In the genomic region with DNA sequence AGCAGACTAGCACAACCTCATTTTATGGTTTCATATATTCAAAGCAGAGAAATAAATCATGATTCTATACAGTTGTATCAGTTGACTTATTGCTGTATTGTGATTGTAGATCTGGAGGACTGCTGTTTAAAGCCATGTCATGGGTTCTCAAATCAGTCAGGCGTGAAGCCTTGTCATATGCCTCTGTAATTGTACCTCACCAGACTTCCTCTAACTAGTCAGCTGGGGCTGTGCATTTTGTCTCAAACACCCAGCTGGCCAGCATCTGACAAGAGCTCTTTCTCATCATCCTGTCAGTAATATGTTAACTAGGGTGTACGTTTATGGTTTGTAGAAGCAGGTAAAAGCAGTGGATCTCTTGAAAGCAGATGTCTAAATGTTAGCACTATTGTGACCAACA, we compare ENCODE assay signal across 18 mouse cellular contexts.
A peak's percentile ranks its signal among the peaks of the same experiment; 100 is the strongest.
DNase-seq lines count a peak whose midpoint lies in the region; ATAC-seq and TF ChIP-seq lines count a peak whose summit lies in the region.
"Had no signal": no experiment of that assay in that cellular context is flagged by ENCODE, and none has a peak within 500 bp of the region (broad histone marks: within the 10 kb centered on the region; RNA-seq: fewer than 3 reads in every experiment).

No protein-coding gene starts in this region.

- peak; percentile 69 for ATAC-seq in hindbrain, embryonic 12.5 days (ENCODE audit: low FRiP score)
- no peak for ATAC-seq in midbrain, postnatal 0 days (ENCODE audit: low FRiP score)

- H3K27me3 ChIP-seq in hindbrain, embryonic 12.5 days, result no peaks in the 10 kb centered on the region
- H3K27me3 ChIP-seq in hindbrain, embryonic 10.5 days (ENCODE audit: insufficient read depth, poor library complexity, severe bottlenecking), result no peaks in the 10 kb centered on the region
- H3K27me3 ChIP-seq in midbrain, postnatal 0 days (ENCODE audit: insufficient read depth, low read length), result no peaks in the 10 kb centered on the region
- no peaks in the 10 kb centered on the region for H3K27me3 ChIP-seq in midbrain, embryonic 10.5 days (ENCODE audit: low read depth, poor library complexity, severe bottlenecking)
- H3K27me3 ChIP-seq in spleen, adult 2 months (ENCODE audit: control insufficient read depth, insufficient read depth, low read length), result no peaks in the 10 kb centered on the region
- H3K27me3 ChIP-seq: embryonic facial prominence, embryonic 12.5 days; heart, embryonic 13.5 days; liver, embryonic 15.5 days; neural tube, embryonic 13.5 days had no signal

- no peaks in the 10 kb centered on the region for H3K9me3 ChIP-seq in hindbrain, embryonic 12.5 days (replicated peaks)
- no peaks in the 10 kb centered on the region for H3K9me3 ChIP-seq in hindbrain, embryonic 10.5 days
- no peaks in the 10 kb centered on the region for H3K9me3 ChIP-seq in midbrain, postnatal 0 days (ENCODE audit: low read length)
- no peaks in the 10 kb centered on the region for H3K9me3 ChIP-seq in midbrain, embryonic 10.5 days (replicated peaks)
- H3K9me3 ChIP-seq: embryonic facial prominence, embryonic 12.5 days; heart, embryonic 13.5 days; liver, embryonic 15.5 days; neural tube, embryonic 13.5 days had no signal

- TF ChIP-seq POLR2A in brain, embryonic 14.5 days (IDR thresholded peaks at IDR 0.05; ENCODE audit: borderline replicate concordance, extremely low read depth, insufficient read depth, insufficient read length, poor library complexity, severe bottlenecking), result no peak
- TF ChIP-seq POLR2A in spleen, adult 2 months (IDR thresholded peaks at IDR 0.05; ENCODE audit: low read depth, low read length), result no peak

- H3K4me1 ChIP-seq in hindbrain, embryonic 12.5 days, result no peaks in the 10 kb centered on the region
- no peaks in the 10 kb centered on the region for H3K4me1 ChIP-seq in hindbrain, embryonic 10.5 days (replicated peaks)
- no peaks in the 10 kb centered on the region for H3K4me1 ChIP-seq in midbrain, postnatal 0 days (ENCODE audit: insufficient read depth, low read length)
- no peaks in the 10 kb centered on the region for H3K4me1 ChIP-seq in midbrain, embryonic 10.5 days
- H3K4me1 ChIP-seq in spleen, adult 2 months (ENCODE audit: control insufficient read depth, insufficient read depth, insufficient read length), result no peaks in the 10 kb centered on the region
- H3K4me1 ChIP-seq: embryonic facial prominence, embryonic 12.5 days; liver, embryonic 15.5 days had no signal

- H3K4me3 ChIP-seq in hindbrain, embryonic 12.5 days, result no peak overlapping the region
- H3K4me3 ChIP-seq in hindbrain, embryonic 10.5 days, result no peak overlapping the region
- H3K4me3 ChIP-seq in midbrain, postnatal 0 days (ENCODE audit: low read depth, low read length), result no peak overlapping the region
- no peak overlapping the region for H3K4me3 ChIP-seq in midbrain, embryonic 10.5 days
- H3K4me3 ChIP-seq in spleen, adult 2 months (ENCODE audit: extremely low read depth, insufficient read depth, insufficient read length), result no peak overlapping the region; the same call in 1 of the 2 replicates
- H3K4me3 ChIP-seq: embryonic facial prominence, embryonic 12.5 days; gastrocnemius, adult 2 months; heart, embryonic 13.5 days; liver, embryonic 15.5 days; neural tube, embryonic 13.5 days had no signal

- no peak for TF ChIP-seq CTCF in midbrain, postnatal 0 days (IDR thresholded peaks at IDR 0.05)
- TF ChIP-seq CTCF in brain, embryonic 14.5 days (IDR thresholded peaks at IDR 0.05; ENCODE audit: borderline replicate concordance, extremely low read depth, insufficient read depth, insufficient read length), result no peak
- TF ChIP-seq CTCF in spleen, adult 2 months (IDR thresholded peaks at IDR 0.05; ENCODE audit: extremely low read depth, insufficient read depth, insufficient read length, insufficient replicate concordance), result no peak

- H3K9ac ChIP-seq in hindbrain, embryonic 12.5 days, result no peak overlapping the region
- H3K9ac ChIP-seq in midbrain, postnatal 0 days (replicated peaks; ENCODE audit: low read length, poor library complexity, severe bottlenecking), result no peak overlapping the region
- H3K9ac ChIP-seq: embryonic facial prominence, embryonic 12.5 days; heart, embryonic 13.5 days; liver, embryonic 15.5 days; neural tube, embryonic 13.5 days had no signal

- H3K36me3 ChIP-seq in hindbrain, embryonic 12.5 days, result 0 out of 2 replicates have a peak, but pooled peaks cover 2% of the 10 kb centered on the region
- H3K36me3 ChIP-seq in hindbrain, embryonic 10.5 days, result no peaks in the 10 kb centered on the region
- H3K36me3 ChIP-seq in midbrain, postnatal 0 days (ENCODE audit: insufficient read depth, low read length), result no peaks in the 10 kb centered on the region
- 0 out of 2 replicates have a peak, but pooled peaks cover 4% of the 10 kb centered on the region for H3K36me3 ChIP-seq in midbrain, embryonic 10.5 days
- peaks cover 4% of the 10 kb centered on the region for H3K36me3 ChIP-seq in spleen, adult 2 months (ENCODE audit: control insufficient read depth, insufficient read depth, low read length)
- H3K36me3 ChIP-seq: embryonic facial prominence, embryonic 12.5 days; neural tube, embryonic 13.5 days had no signal

- no peak for DNase-seq in hindbrain, embryonic 10.5 days (ENCODE audit: low spot score)
- DNase-seq in midbrain, postnatal 0 days (ENCODE audit: low spot score), result peak; percentile 10
- DNase-seq in midbrain, embryonic 10.5 days (ENCODE audit: low spot score), result no peak
- peak; percentile 63 for DNase-seq in brain, embryonic 14.5 days (ENCODE audit: low read depth)
- peak; percentile 67 to 72 for DNase-seq in spleen, adult 2 months (ENCODE audit: low read depth in 1 of 2, low spot score in 2 of 2)
- no peak for DNase-seq in urinary bladder, postnatal 4 days (ENCODE audit: low spot score in 2 of 2)
- no peak for DNase-seq in c-Kit-positive CD71-positive TER-119-positive erythroid progenitor cells, embryonic 14.5 days (ENCODE audit: low spot score)
- DNase-seq: cerebellum, postnatal 25 days; gastrocnemius, adult 2 months; kidney, adult 11 months; kidney, postnatal 4 days; lung, postnatal 14 days; thymus, postnatal 14 days had no signal

- WGBS in hindbrain, embryonic 12.5 days, result 63% methylated on average over 2 of the region's 2 CpGs
- 68% methylated on average over 2 of the region's 2 CpGs for WGBS in hindbrain, embryonic 10.5 days
- WGBS in midbrain, postnatal 0 days, result 62% methylated on average over 2 of the region's 2 CpGs
- WGBS in midbrain, embryonic 10.5 days, result 87% methylated on average over 2 of the region's 2 CpGs
- WGBS in spleen, adult 2 months, result 40% methylated on average over 2 of the region's 2 CpGs

- H3K4me2 ChIP-seq in hindbrain, embryonic 12.5 days (replicated peaks), result no peak overlapping the region
- no peak overlapping the region for H3K4me2 ChIP-seq in midbrain, postnatal 0 days (ENCODE audit: low read depth, low read length, poor library complexity, severe bottlenecking)
- H3K4me2 ChIP-seq: embryonic facial prominence, embryonic 12.5 days; heart, embryonic 13.5 days; liver, embryonic 15.5 days; neural tube, embryonic 13.5 days had no signal

- no peak overlapping the region for H3K27ac ChIP-seq in hindbrain, embryonic 12.5 days
- no peak overlapping the region for H3K27ac ChIP-seq in hindbrain, embryonic 10.5 days
- no peak overlapping the region for H3K27ac ChIP-seq in midbrain, postnatal 0 days (ENCODE audit: low read depth, low read length)
- H3K27ac ChIP-seq in midbrain, embryonic 10.5 days (replicated peaks), result no peak overlapping the region
- no peak overlapping the region for H3K27ac ChIP-seq in spleen, adult 2 months (ENCODE audit: insufficient read depth, low read length)
- H3K27ac ChIP-seq: embryonic facial prominence, embryonic 12.5 days; gastrocnemius, adult 2 months; heart, embryonic 13.5 days; liver, embryonic 15.5 days; neural tube, embryonic 13.5 days had no signal

Comparison
In these comparisons a context has a peak if more than half of its experiments do, and no peak if none do; other contexts are left out.
1. DNase-seq: peak in midbrain, postnatal 0 days (single experiment), brain, embryonic 14.5 days (single experiment) and spleen, adult 2 months (2 of 2); none in hindbrain, embryonic 10.5 days (single experiment), midbrain, embryonic 10.5 days (single experiment), urinary bladder, postnatal 4 days (0 of 2) and c-Kit-positive CD71-positive TER-119-positive erythroid progenitor cells, embryonic 14.5 days (single experiment).